Mouse (Mus musculus): Measurements from ENCODE around the gene Tmem265. TPM values are rescaled to one million over a fixed set of nuclear protein-coding genes. Genes with fewer than 3 reads are reported as not detected.

Gene Tmem265
- 0.75 and 3.4 TPM in 2 replicates for polyA plus RNA-seq (2012; rRNA removed)

GRCm38 (mm10) chr7:127561340-127561858 lies at the start of gene Tmem265:
Gene Tmem265, plus strand, starts transcription at chr7:127561390.

GRCm38 (mm10) chr7:127511808-127512230 lies 49.4 kb upstream of the Tmem265 start, which contains the start of gene Srcap:
Gene Srcap, plus strand, starts transcription at chr7:127511983.

DNA sequence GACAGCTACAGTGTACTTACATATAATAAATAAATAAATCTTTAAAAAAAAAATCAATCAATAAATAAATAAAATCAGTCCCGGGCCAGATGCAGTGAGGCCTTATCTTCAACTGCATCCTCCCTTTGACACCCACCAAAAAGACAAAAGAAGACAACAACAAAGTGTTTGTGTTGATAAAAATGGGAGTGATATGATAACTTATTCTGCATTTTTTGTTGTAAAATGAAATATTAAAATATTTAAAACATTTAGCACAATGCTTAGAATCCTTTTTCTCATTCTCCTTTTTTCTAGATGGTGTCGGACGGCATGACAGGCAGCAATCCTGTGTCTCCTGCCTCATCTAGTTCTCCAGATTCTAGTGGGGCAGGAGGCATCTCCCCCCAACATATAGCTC lies 41.9 kb upstream of the Tmem265 start, which contains the start of gene Gm42715:
Gm42715 (plus strand) TSS at position 301 of the 400 bp plus-strand sequence.

DNA sequence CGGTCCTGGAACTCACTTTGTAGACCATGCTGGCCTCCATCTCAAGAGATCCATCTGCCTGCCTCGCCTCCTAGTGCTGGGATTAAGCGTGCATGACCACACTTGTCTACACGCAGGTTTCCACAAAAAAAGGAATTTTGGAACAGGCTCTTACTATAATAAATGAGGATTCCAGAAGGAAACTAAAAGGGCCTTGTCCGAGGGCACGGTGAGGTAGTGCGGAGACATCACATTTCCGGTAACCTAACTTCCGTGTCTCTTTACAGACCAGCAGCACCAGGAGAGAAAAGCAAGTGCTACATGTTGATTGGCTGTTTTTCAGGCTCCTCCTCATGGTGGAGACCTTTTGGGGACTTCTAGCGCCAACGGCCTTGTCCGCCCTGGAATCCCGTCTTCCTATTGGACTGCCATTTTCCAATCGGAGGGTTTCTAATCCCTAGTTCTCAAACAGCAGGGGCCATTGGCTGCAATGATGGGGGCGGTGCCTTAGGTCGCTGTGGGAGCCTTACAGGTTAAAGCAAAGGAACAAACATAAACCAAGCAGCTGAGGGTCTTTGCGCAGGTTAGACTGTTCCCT lies 11.8 kb downstream of the Tmem265 start, which contains the start of gene Phkg2:
Phkg2 (plus strand) TSS at position 446 of the 577 bp plus-strand sequence.

DNA sequence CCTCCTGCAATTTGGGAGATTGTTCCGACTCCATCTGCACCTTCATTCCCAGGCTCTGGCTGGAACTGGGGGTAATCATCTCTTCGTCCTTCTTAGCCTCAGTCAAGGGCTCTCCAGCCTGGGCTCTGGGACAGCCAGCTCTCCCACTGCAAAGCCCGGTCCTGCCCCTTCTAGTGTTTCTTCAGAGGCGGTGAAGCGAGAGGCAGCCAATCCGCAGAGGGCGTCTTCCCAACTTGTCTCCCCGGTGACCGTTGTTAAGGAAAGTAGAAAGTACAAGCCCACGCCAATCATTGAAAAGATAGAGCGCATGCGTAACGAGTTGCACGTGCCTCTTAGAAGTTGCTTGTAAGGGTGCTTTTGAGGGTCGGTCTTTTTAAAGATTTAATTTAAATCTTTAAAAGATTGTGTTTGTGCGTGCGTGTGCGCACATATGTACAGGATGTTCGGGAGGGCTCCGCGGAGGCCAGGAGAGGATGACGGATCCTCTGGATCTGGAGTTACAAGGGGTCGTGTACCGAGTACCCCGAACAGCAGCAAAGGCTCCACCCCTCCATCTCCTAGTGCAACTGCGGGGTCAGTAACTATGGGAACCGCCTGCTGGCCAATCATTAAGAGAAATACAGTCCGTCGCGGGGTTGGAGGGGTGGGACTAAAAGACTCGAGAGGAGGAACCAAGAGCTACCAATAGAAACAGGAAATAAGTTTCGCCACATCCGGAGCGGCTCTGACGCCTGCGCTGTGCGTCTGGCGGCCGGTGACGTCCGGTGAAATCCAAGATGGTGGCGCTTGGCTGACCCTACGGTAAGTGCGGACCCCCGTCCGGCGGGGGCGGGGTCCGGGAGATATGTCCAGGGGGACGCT lies 27.1 kb downstream of the Tmem265 start, which contains the start of the genes Ccdc189 and Rnf40:
Ccdc189 (minus strand) TSS at position 585 of the 861 bp plus-strand sequence.
Rnf40 (plus strand) TSS at position 757 of the 861 bp plus-strand sequence.

GRCm38 (mm10) chr7:127614891-127615843 lies 54.0 kb downstream of the Tmem265 start, which contains the start of gene Zfp629:
Gene Zfp629, minus strand, starts transcription at chr7:127615797.

Other genes with a start within 250 kb of the Tmem265 start
- 48.6 and 54.8 TPM in 2 replicates for gene Zfp768, start 215.8 kb upstream of the Tmem265 start, polyA plus RNA-seq (2012; rRNA removed)
- 9.1 and 10.7 TPM in 2 replicates for gene Zfp747, start 185.3 kb upstream of the Tmem265 start, polyA plus RNA-seq (2012; rRNA removed)
- gene 9130019O22Rik, start 174.2 kb upstream of the Tmem265 start, polyA plus RNA-seq (2012; rRNA removed), result 4.5 and 4.6 TPM in 2 replicates
- 7.9 and 11.6 TPM in 2 replicates for gene E430018J23Rik, start 167.8 kb upstream of the Tmem265 start, polyA plus RNA-seq (2012; rRNA removed)
- 7.0 and 8.5 TPM in 2 replicates for gene Zfp764, start 154.6 kb upstream of the Tmem265 start, polyA plus RNA-seq (2012; rRNA removed)
- gene Zfp688, start 139.3 kb upstream of the Tmem265 start, polyA plus RNA-seq (2012; rRNA removed), result 34.3 and 36.2 TPM in 2 replicates
- 8.0 and 9.3 TPM in 2 replicates for gene Zfp689, start 112.2 kb upstream of the Tmem265 start, polyA plus RNA-seq (2012; rRNA removed)
- 62.6 and 76.9 TPM in 2 replicates for gene Prr14, start 101.8 kb upstream of the Tmem265 start, polyA plus RNA-seq (2012; rRNA removed)
- gene Fbrs, start 82.2 kb upstream of the Tmem265 start, polyA plus RNA-seq (2012; rRNA removed), result 21.3 and 27.7 TPM in 2 replicates
- gene Srcap, start 49.4 kb upstream of the Tmem265 start, polyA plus RNA-seq (2012; rRNA removed), result 33.9 and 44.8 TPM in 2 replicates
- gene Gm42715, start 41.8 kb upstream of the Tmem265 start, polyA plus RNA-seq (2012; rRNA removed), result 13.3 and 15.7 TPM in 2 replicates
- 62.0 and 70.8 TPM in 2 replicates for gene Phkg2, start 11.9 kb downstream of the Tmem265 start, polyA plus RNA-seq (2012; rRNA removed)
- 11.7 and 13.2 TPM in 2 replicates for gene Ccdc189, start 27.2 kb downstream of the Tmem265 start, polyA plus RNA-seq (2012; rRNA removed)
- 33.5 and 34.1 TPM in 2 replicates for gene Rnf40, start 27.4 kb downstream of the Tmem265 start, polyA plus RNA-seq (2012; rRNA removed)
- 21.3 and 22.4 TPM in 2 replicates for gene Zfp629, start 54.4 kb downstream of the Tmem265 start, polyA plus RNA-seq (2012; rRNA removed)
- 67.7 and 78.2 TPM in 2 replicates for gene Bcl7c, start 147.5 kb downstream of the Tmem265 start, polyA plus RNA-seq (2012; rRNA removed)
- gene Ctf1, start 151.3 kb downstream of the Tmem265 start, polyA plus RNA-seq (2012; rRNA removed), result 33.4 and 51.7 TPM in 2 replicates
- 0.27 and 0.30 TPM in 2 replicates for gene Ctf2, start 170.8 kb downstream of the Tmem265 start, polyA plus RNA-seq (2012; rRNA removed)
- 68.7 and 76.0 TPM in 2 replicates for gene Fbxl19, start 183.2 kb downstream of the Tmem265 start, polyA plus RNA-seq (2012; rRNA removed)
- 51.2 and 60.6 TPM in 2 replicates for gene Orai3, start 208.4 kb downstream of the Tmem265 start, polyA plus RNA-seq (2012; rRNA removed)
- 9.9 and 12.3 TPM in 2 replicates for gene Setd1a, start 215.3 kb downstream of the Tmem265 start, polyA plus RNA-seq (2012; rRNA removed)
- gene Gm49388, start 224.2 kb downstream of the Tmem265 start, polyA plus RNA-seq (2012; rRNA removed), result 0.06 TPM in 1 of 2 replicates, not detected in the other
- gene Hsd3b7, start 239.2 kb downstream of the Tmem265 start, polyA plus RNA-seq (2012; rRNA removed), result 78.5 and 87.3 TPM in 2 replicates

Data from ovary, adult 2 months (tissue).